Mouse (Mus musculus): ENCODE measurements around the gene Slit3. TPM values are rescaled to one million over a fixed set of nuclear protein-coding genes. Genes with fewer than 3 reads are reported as not detected.

Gene Slit3
- total RNA-seq, 2 experiments from 2014 or later, result not detected

DNA sequence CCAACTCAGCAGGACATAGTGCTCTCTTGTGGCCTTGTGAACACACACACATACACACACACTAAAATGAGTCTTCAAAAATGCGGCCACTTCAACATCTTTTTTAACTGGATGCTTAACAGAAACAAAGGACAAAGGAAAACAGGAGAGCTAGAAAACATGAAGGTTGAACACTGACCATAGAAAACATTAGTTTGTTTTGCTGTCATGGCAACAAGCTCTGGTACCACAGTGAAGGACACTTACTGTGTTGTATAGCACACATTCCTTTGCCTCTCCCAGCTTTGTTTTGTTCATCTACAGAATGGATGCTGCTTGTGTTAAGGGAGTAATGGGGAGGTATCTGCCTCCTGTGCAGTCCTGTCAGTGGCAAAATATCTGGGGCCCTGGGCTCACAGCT lies 206.9 kb downstream of the Slit3 start:
- no peak for ATAC-seq (replicated peaks; ENCODE audit: low FRiP score, poor library complexity, severe bottlenecking)

GRCm38 (mm10) chr11:35331476-35331875 lies 210.5 kb downstream of the Slit3 start:
- no peak for ATAC-seq (replicated peaks; ENCODE audit: low FRiP score, poor library complexity, severe bottlenecking)

DNA sequence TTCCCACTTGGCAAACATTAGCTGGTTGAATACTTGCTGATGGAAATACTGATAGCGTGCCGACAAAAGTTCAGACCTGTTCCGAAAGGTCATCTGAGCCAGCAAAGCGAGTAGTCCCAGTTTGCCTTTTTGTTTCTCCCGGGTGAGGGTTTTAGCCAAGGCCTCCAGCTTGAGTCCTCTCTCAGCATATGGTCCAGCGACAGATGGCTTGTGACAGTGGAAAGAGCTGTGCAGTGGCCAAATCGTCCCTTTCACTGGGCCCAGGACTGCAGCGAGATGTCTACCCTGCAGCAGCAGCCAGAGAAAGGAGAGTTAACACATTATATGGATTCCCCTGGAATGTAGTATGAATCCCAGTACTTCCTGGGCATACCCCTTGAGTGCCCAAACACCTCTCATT lies 215.5 kb downstream of the Slit3 start:
- no peak for ATAC-seq (replicated peaks; ENCODE audit: low FRiP score, poor library complexity, severe bottlenecking)

- no peak for ATAC-seq (replicated peaks; ENCODE audit: low FRiP score, poor library complexity, severe bottlenecking)
Observed at GRCm38 (mm10) chr11:35337493-35337892, 216.5 kb downstream of the Slit3 start.

DNA sequence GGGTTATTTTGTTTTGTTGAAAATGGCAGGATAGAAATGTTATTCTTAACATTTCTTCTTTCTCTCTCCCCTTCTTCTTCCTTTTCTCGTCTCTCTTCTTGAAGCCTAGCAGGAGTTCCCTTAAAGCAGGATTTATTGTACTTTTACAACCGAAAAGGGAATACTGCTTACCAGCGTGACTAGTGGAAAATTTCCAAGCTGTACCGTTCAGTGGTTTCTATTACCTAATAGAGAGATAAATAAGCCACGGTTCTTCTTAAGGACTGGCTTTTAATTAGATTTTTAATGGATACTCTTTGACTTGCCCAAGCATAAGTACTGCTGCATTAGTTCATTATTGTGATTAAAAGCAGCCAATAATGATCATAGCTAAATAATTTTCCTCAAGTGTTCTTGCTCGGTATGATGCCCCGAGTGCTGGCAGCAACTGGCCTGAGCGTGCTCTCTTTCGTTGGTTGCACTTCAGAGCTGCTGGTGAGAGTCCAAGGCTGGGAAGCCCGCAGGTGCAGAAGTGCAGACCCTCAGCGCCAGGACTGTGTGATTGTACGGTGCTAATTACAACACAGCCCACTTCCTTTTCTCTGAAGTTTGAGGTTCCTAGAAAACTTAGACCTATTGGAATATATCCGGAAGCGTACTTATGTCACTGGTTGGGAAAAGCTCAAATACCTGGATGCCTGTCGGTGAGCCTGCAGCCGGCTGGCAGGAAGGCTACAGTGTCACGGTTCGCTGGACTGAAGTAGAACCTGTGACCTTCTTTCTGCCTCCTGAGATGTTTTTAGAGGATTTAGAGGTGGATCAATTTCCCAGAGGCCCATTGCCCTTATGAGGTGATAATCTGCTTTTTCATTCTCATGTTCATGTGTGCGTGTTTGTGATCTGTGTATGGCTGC lies 217.1 kb downstream of the Slit3 start:
- ATAC-seq (replicated peaks; ENCODE audit: low FRiP score, poor library complexity, severe bottlenecking), result no peak

- no peak for ATAC-seq (replicated peaks; ENCODE audit: low FRiP score, poor library complexity, severe bottlenecking)
Observed at GRCm38 (mm10) chr11:35340752-35341151, 219.7 kb downstream of the Slit3 start.

DNA sequence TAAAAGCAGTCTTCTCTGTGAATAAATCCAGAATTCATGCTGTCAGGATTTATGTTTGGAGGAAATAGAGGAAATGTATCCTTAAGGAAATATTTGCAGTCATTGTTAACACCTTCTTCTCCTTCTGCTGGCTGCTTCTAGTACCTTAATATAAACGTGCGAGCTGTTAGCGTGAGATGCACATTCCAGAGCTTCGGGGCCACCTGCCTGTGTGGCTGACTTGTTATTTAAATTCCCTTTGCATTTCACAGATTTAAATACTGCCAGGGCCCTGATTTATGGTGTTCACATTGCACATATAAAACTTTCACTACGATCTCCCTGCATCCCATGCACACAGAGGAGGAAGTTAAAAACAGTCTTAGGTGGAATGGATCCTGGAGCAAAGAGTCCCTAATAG lies 221.5 kb downstream of the Slit3 start:
- no peak for ATAC-seq (replicated peaks; ENCODE audit: low FRiP score, poor library complexity, severe bottlenecking)

DNA sequence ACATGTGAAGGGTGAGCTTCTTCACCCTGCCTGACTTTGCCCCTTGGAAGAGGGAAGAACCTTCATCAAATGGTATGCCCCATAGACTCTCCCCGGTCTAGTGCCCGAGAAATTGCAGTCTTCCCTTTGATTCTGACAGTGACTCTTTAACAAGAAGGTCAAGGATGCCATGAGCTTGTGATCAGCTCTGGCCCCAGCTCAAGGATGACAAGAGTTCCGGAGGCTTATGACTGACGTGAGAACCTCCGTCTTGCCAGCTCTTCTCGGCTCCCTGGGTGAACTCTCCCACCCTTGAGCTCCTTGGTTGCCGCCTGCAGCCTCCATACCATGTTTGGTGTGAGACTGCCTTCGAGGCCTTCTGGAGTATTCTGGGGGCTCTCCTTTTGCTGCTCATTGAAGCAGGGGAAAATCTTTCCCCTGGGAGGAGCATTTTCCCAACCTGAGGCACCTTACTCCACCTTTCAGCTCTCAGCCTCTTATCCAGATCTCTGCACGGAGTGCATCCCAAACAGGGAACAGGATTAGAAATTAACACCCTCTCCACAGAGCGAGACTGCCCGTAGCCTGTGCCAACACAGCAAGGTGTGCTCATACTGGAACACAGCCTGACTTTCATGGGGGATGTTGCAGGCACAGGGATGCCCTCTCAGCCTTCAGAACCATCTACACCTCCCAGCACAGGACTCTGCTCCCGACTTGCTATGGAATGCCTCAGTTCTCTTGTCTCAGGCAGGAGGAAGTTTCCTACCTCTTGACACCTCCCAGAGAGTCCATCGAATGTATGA lies 224.9 kb downstream of the Slit3 start:
- ATAC-seq (replicated peaks; ENCODE audit: low FRiP score, poor library complexity, severe bottlenecking), result no peak

DNA sequence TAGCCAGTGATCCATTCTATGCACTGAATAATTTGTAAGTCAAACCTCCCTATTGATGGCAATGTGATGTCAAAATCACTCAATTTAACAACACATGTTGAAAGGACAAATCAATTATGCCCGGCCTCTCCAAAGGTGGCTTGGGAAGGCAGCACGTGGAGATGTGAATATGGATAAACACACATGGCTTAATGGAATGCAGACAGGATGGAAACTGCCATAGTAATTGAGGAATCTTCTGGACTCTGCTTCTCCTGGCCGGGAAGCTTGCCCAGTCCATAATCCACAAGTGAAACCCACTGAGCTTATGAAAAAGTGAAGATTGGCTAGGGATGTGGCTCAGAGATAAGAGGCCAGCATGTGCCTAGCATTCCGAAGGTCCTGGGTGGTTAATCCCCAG lies 227.1 kb downstream of the Slit3 start:
- ATAC-seq (replicated peaks; ENCODE audit: low FRiP score, poor library complexity, severe bottlenecking), result no peak

- ATAC-seq (replicated peaks; ENCODE audit: low FRiP score, poor library complexity, severe bottlenecking), result no peak
Observed at GRCm38 (mm10) chr11:35350968-35351367, 229.9 kb downstream of the Slit3 start.

DNA sequence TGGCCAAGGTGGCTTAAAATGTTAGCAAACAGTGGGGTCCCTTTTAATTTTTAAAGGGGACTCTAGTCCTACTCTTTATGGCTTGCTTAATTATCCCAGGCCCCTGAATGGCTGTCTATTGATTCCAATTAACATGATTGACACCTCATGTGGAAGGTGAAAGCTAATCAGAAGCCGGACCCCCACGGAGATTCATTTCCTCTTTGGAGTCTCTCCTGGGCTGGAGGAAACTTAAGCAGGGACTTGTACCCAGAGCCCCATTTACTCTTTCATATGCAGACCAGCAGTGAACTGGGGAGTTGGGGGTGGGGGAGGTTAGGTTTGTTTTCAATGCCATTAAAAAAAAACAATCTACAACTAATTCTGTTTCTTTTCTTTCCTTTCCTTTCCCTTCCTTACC lies 230.4 kb downstream of the Slit3 start:
- ATAC-seq (replicated peaks; ENCODE audit: low FRiP score, poor library complexity, severe bottlenecking), result no peak

DNA sequence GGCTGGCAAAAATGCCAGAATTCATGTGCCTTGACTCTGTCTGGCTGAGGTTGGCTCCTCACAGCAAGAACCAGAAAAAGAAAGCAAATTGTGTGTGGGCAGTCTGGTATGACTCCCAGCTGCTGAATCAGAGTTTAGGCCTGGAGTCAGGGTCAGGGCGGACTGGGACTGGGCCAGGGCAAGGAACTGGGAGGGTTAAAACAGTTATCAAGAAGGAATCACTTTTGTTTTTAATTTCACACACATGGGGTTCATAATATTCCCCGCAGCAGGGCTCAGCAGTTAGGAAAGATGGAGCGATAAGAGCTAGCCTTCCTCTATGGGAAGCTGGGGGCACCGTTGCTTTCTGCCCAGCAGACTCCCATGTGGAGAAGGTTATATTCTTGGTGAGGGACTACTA lies 234.8 kb downstream of the Slit3 start:
- no peak for ATAC-seq (replicated peaks; ENCODE audit: low FRiP score, poor library complexity, severe bottlenecking)

DNA sequence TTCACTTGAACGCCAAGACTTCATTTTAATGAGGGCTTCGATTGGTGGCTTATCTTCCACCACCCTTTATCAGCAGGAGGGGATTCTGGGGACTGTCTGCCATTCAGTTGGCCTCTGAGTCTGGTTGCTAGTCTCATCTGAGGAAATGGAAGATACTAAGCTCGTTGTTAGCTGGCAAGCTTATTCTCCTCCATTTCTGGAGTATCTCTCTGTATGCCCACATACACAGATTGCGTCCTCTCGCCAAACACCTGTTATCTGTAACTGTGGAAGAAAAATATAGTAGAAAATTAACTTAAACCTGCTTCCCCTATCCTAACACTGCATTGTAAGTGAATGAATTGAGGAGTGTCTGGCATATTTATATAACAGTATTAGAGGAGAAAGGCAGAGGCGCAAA lies 240.0 kb downstream of the Slit3 start:
- ATAC-seq (replicated peaks; ENCODE audit: low FRiP score, poor library complexity, severe bottlenecking), result no peak

GRCm38 (mm10) chr11:35362975-35363374 lies 242.0 kb downstream of the Slit3 start:
- no peak for ATAC-seq (replicated peaks; ENCODE audit: low FRiP score, poor library complexity, severe bottlenecking)

DNA sequence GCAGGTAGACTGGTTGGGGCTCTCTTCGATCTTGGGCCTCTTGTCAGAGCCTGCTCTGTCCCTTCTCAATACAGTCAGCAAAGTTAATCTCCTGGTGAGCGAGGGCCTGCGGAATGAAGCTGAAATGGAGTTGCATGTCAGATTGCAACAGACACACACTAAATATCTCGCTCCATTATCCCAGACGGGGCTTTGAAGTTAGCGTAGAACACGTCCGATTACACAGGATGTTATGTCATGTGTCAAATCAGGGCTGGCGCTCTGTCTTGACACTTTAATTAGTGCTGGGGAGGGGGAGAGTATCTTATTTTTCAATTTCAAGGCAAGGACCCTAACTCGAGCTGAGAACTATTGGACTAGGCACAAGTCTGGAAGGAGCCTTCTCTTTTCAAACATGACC lies 243.4 kb downstream of the Slit3 start:
- no peak for ATAC-seq (replicated peaks; ENCODE audit: low FRiP score, poor library complexity, severe bottlenecking)

DNA sequence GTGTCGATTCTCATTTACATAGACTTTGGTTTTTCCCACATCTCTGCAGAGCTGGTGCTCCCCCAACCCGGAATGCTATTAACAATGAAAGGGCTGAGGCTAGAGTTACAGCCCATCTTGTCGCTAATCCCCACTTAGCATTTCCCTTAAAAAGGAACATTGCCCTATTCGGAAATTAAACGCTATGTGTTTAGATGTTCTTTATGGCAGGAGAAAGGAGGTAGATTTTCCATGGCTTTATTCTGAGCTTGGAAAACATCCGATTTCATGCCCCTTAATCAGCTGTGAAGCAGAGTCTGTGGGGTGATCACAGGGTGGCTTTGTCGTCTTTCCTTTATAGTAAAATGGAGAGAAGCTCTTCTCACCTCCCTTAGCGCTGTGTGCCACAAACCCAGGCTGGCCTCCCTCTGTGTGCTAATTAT lies 244.5 kb downstream of the Slit3 start:
- ATAC-seq (replicated peaks; ENCODE audit: low FRiP score, poor library complexity, severe bottlenecking), result no peak

DNA sequence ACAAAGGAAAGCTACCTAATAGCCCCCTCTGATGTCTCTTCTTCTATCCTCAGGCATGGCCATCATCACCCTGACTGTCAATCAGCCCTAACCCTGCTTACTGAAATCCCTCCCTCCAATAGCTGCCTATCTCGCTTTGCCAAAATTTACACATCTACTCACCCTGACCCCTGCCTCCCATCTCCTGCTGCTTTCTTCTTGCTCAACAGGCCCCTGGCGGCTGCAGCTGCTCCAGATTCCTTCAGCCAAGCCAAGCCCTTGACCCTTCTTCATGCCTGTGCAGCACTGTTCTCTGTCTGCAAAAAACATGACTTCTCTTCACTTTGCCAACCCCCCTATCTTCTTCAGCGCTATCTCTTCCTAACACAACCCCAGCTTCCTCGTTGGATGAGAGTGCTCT lies 245.6 kb downstream of the Slit3 start:
- ATAC-seq (replicated peaks; ENCODE audit: low FRiP score, poor library complexity, severe bottlenecking), result no peak

DNA sequence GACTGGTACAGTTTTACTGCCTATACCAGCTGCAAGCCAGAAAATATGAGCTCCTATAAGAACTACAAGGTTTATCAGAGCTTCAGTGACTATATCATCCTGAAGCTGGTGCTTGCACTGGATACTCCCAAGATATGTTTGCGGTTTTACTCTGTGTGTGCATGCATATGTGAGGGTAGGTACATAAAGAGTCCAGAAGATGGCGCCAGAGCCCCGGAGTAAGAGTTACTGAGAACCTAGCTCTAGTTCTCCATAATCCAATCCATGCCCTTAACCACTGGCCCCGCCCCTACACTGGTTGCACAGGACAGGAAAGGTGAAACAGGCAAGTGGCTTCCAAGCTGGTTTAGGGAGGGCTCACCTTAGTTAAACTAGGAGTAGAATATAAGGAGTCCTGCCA lies 246.2 kb downstream of the Slit3 start:
- ATAC-seq (replicated peaks; ENCODE audit: low FRiP score, poor library complexity, severe bottlenecking), result no peak

DNA sequence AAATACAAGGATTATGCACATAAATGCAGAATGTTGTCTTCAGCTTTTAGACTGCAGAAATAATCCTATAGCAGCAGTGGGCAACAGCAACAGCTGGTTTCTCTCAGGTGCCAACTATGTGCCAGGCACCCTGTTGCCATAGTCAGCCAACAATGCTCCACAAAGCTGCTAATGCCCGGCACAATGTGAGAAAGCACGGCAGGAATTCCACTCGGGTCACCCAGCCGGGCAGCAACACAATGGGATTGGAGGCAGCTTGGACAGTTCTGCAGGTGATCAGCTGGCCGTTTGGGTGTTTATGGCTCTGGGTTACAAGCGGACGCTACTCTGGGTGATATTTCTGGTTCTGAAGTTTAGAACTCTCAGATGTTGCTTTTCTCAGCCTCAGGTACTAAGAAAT lies 248.9 kb downstream of the Slit3 start:
- no peak for ATAC-seq (replicated peaks; ENCODE audit: low FRiP score, poor library complexity, severe bottlenecking)

- ATAC-seq (replicated peaks; ENCODE audit: low FRiP score, poor library complexity, severe bottlenecking), result no peak
Observed at GRCm38 (mm10) chr11:35370705-35371104, 249.7 kb downstream of the Slit3 start.

GRCm38 (mm10) chr11:35372410-35372809 lies 251.4 kb downstream of the Slit3 start:
- ATAC-seq (replicated peaks; ENCODE audit: low FRiP score, poor library complexity, severe bottlenecking), result no peak

Data from erythroblast, adult 5-6 weeks (primary cell).